Mouse (Mus musculus) midbrain, embryonic 13.5 days (tissue): ENCODE data around the gene Prr5l. TPM values are rescaled to one million over a fixed set of nuclear protein-coding genes. Genes with fewer than 3 reads are reported as not detected.
A peak's percentile ranks its signal among the peaks of the same experiment; 100 is the strongest.

Source experiments
- ATAC-seq: fragments of 200-750 bp; cut with Nextera tagmentation; 2 replicates; pipeline ENCODE4 v1.8.0; 2017; ENCODE audit warnings: mild to moderate bottlenecking, moderate TSS enrichment, moderate library complexity
- H3K27ac ChIP-seq: fragments of 300-500 bp; sonication (generic); 2 replicates; pipeline ENCODE4 v1.5.1; 2015; ENCODE audit warnings: inconsistent platforms, mild to moderate bottlenecking, moderate library complexity
- H3K27me3 ChIP-seq: fragments of 300-500 bp; sonication (generic); 2 replicates; pipeline ENCODE4 v1.6.1; 2015; ENCODE audit warnings: mild to moderate bottlenecking, inconsistent platforms
- H3K36me3 ChIP-seq: fragments of 300-500 bp; sonication (generic); 2 replicates; pipeline ENCODE4 v1.6.1; 2015; ENCODE audit warnings: mild to moderate bottlenecking, inconsistent platforms
- H3K4me1 ChIP-seq: fragments of 300-500 bp; sonication (generic); replicated peaks from 2 replicates; pipeline ENCODE4 v1.6.1; 2015; ENCODE audit warnings: inconsistent platforms
- H3K4me2 ChIP-seq: fragments of 300-500 bp; sonication (generic); replicated peaks from 2 replicates; pipeline ENCODE4 v1.6.1; 2015; ENCODE audit warnings: moderate library complexity, mild to moderate bottlenecking, inconsistent platforms
- H3K4me3 ChIP-seq: fragments of 300-500 bp; sonication (generic); replicated peaks from 2 replicates; pipeline ENCODE4 v1.5.1; 2015; ENCODE audit warnings: mild to moderate bottlenecking, inconsistent platforms
- H3K9ac ChIP-seq: fragments of 300-500 bp; sonication (generic); replicated peaks from 2 replicates; pipeline ENCODE4 v1.6.1; 2015; ENCODE audit warnings: mild to moderate bottlenecking, inconsistent platforms
- H3K9me3 ChIP-seq: fragments of 300-500 bp; sonication (generic); 2 replicates; pipeline ENCODE4 v1.6.1; 2016; ENCODE audit warnings: mild to moderate bottlenecking, inconsistent platforms
- WGBS: fragments of 180-500 bp; shearing (Covaris S2); methylation state at CpG from one replicate; pipeline ENCODE4 v1.1.7; 2015; 5-methylcytosine and 5-hydroxymethylcytosine counted together
- polyA plus RNA-seq: library from polyadenylated mRNA; unstranded; fragments of >200 nt; fragmentation: Nextera tagmentation; extraction: Ambion mirVana; gene quantifications from 2 replicates; pipeline ENCODE4 v1.2.1, GENCODE M21; 2015

Prr5l gene
- polyA plus RNA-seq, 1 experiment from 2014 or later: 9.3 TPM

- Histone ChIP-seq H3K9me3 (0 out of 2 replicates have a peak, but pooled peaks cover 6% of the 10 kb centered on the region), H3K4me3 (no peak overlapping the region), H3K9ac (peak overlapping the region; percentile 47; the same call in 1 of the 2 replicates), H3K27me3 (no peaks in the 10 kb centered on the region), H3K27ac (peak overlapping the region; percentile 56; the same call in 1 of the 2 replicates), H3K4me1 (peaks cover 26% of the 10 kb centered on the region), H3K36me3 (peaks cover 15% of the 10 kb centered on the region), H3K4me2 (peak overlapping the region; percentile 37)
- ATAC-seq: peak; percentile 59; the same call in 1 of the 2 replicates
- 44% methylated on average over 5 of the region's 5 CpGs for WGBS
Measured at GRCm38 (mm10) chr2:101906379-101906690, 23.5 kb upstream of the Prr5l start.

- ATAC-seq: peak; percentile 86
- peak overlapping the region; percentile 67 for H3K27ac ChIP-seq
- H3K4me3 ChIP-seq: peak overlapping the region; percentile 8; the same call in 1 of the 2 replicates
- peaks cover 18% of the 10 kb centered on the region for H3K36me3 ChIP-seq
- peak overlapping the region; percentile 37 for H3K4me2 ChIP-seq
- H3K9me3 ChIP-seq: 0 out of 2 replicates have a peak, but pooled peaks cover 6% of the 10 kb centered on the region
- peaks cover 26% of the 10 kb centered on the region for H3K4me1 ChIP-seq
- WGBS: 15% methylated on average over 21 of the region's 21 CpGs
- peak overlapping the region; percentile 47; the same call in 1 of the 2 replicates for H3K9ac ChIP-seq
- no peaks in the 10 kb centered on the region for H3K27me3 ChIP-seq
Measured at GRCm38 (mm10) chr2:101905534-101906378, 22.9 kb upstream of the Prr5l start.

- Histone ChIP-seq H3K9ac (no peak overlapping the region), H3K27ac (no peak overlapping the region), H3K4me2 (no peak overlapping the region), H3K36me3 (peaks cover 30% of the 10 kb centered on the region), H3K9me3 (no peaks in the 10 kb centered on the region), H3K4me1 (peaks cover 17% of the 10 kb centered on the region), H3K4me3 (no peak overlapping the region), H3K27me3 (no peaks in the 10 kb centered on the region)
- WGBS: 81% methylated on average over 4 of the region's 4 CpGs
- ATAC-seq: no peak
Measured at GRCm38 (mm10) chr2:101902196-101902595, 19.4 kb upstream of the Prr5l start.

GRCm38 (mm10) chr2:101896425-101897204 lies 13.8 kb upstream of the Prr5l start:
- no peak overlapping the region for H3K4me3 ChIP-seq
- no peak overlapping the region for H3K9ac ChIP-seq
- H3K36me3 ChIP-seq: peaks cover 46% of the 10 kb centered on the region
- 74% methylated on average over 10 of the region's 10 CpGs for WGBS
- H3K27ac ChIP-seq: no peak overlapping the region; the same call in 1 of the 2 replicates
- no peaks in the 10 kb centered on the region for H3K9me3 ChIP-seq
- H3K4me2 ChIP-seq: no peak overlapping the region
- ATAC-seq: no peak
- peaks cover 16% of the 10 kb centered on the region for H3K4me1 ChIP-seq
- H3K27me3 ChIP-seq: no peaks in the 10 kb centered on the region

GRCm38 (mm10) chr2:101894126-101894525 lies 11.3 kb upstream of the Prr5l start:
- Histone ChIP-seq H3K27me3 (no peaks in the 10 kb centered on the region), H3K36me3 (peaks cover 21% of the 10 kb centered on the region), H3K4me3 (no peak overlapping the region), H3K4me1 (peaks cover 21% of the 10 kb centered on the region), H3K9me3 (no peaks in the 10 kb centered on the region), H3K27ac (no peak overlapping the region), H3K4me2 (no peak overlapping the region), H3K9ac (no peak overlapping the region)
- 93% methylated on average over 3 of the region's 3 CpGs for WGBS
- ATAC-seq: no peak

- Histone ChIP-seq H3K9me3 (no peaks in the 10 kb centered on the region), H3K36me3 (peaks cover 9% of the 10 kb centered on the region), H3K4me2 (no peak overlapping the region), H3K4me1 (peaks cover 26% of the 10 kb centered on the region), H3K27me3 (no peaks in the 10 kb centered on the region), H3K9ac (no peak overlapping the region), H3K27ac (no peak overlapping the region), H3K4me3 (no peak overlapping the region)
- no peak for ATAC-seq
- 68% methylated on average over 7 of the region's 7 CpGs for WGBS
Measured at GRCm38 (mm10) chr2:101891143-101891542, 8.3 kb upstream of the Prr5l start.

GRCm38 (mm10) chr2:101888886-101889285 lies 6.1 kb upstream of the Prr5l start:
- no peaks in the 10 kb centered on the region for H3K36me3 ChIP-seq
- 98% methylated on average over 8 of the region's 8 CpGs for WGBS
- no peak overlapping the region for H3K4me2 ChIP-seq
- no peak overlapping the region for H3K9ac ChIP-seq
- no peak overlapping the region for H3K27ac ChIP-seq
- no peaks in the 10 kb centered on the region for H3K27me3 ChIP-seq
- no peak overlapping the region for H3K4me3 ChIP-seq
- H3K9me3 ChIP-seq: no peaks in the 10 kb centered on the region
- H3K4me1 ChIP-seq: peaks cover 23% of the 10 kb centered on the region
- no peak for ATAC-seq

- no peaks in the 10 kb centered on the region for H3K9me3 ChIP-seq
- H3K4me3 ChIP-seq: peak within 1 kb of the TSS; percentile 79
- 12% methylated on average over 22 of the region's 22 CpGs for WGBS
- H3K27ac ChIP-seq: peak within 1 kb of the TSS; percentile 60
- H3K4me1 ChIP-seq: peaks cover 23% of the 10 kb centered on the region
- ATAC-seq: peak; percentile 97
- H3K4me2 ChIP-seq: peak within 1 kb of the TSS; percentile 78
- H3K27me3 ChIP-seq: no peaks in the 10 kb centered on the region
- H3K36me3 ChIP-seq: no peaks in the 10 kb centered on the region
- H3K9ac ChIP-seq: peak within 1 kb of the TSS; percentile 82
Measured at GRCm38 (mm10) chr2:101885768-101886438, 3.1 kb upstream of the Prr5l start, which contains the start of gene Commd9. Gene Commd9, plus strand, starts transcription at chr2:101886247.

- Histone ChIP-seq H3K4me1 (peaks cover 18% of the 10 kb centered on the region), H3K27ac (no peak overlapping the region), H3K9me3 (no peaks in the 10 kb centered on the region), H3K9ac (no peak overlapping the region), H3K4me2 (no peak overlapping the region), H3K27me3 (no peaks in the 10 kb centered on the region), H3K4me3 (no peak overlapping the region), H3K36me3 (no peaks in the 10 kb centered on the region)
- WGBS: 97% methylated on average over 2 of the region's 2 CpGs
- no peak for ATAC-seq
Measured at GRCm38 (mm10) chr2:101884286-101884685, 1.5 kb upstream of the Prr5l start.

- H3K27me3 ChIP-seq: 0 out of 2 replicates have a peak, but pooled peaks cover 3% of the 10 kb centered on the region
- H3K27ac ChIP-seq: no peak overlapping the region
- H3K4me3 ChIP-seq: no peak overlapping the region
- 92% methylated on average over 9 of the region's 9 CpGs for WGBS
- H3K9ac ChIP-seq: no peak overlapping the region
- no peaks in the 10 kb centered on the region for H3K36me3 ChIP-seq
- ATAC-seq: no peak
- H3K9me3 ChIP-seq: no peaks in the 10 kb centered on the region
- H3K4me2 ChIP-seq: no peak overlapping the region
- peaks cover 2% of the 10 kb centered on the region for H3K4me1 ChIP-seq
Measured at GRCm38 (mm10) chr2:101881471-101882162, 1.2 kb downstream of the Prr5l start.

GRCm38 (mm10) chr2:101871179-101871578 lies 11.6 kb downstream of the Prr5l start:
- Histone ChIP-seq H3K27me3 (no peaks in the 10 kb centered on the region), H3K4me1 (no peaks in the 10 kb centered on the region), H3K36me3 (no peaks in the 10 kb centered on the region), H3K9me3 (no peaks in the 10 kb centered on the region), H3K9ac (no peak overlapping the region), H3K4me2 (no peak overlapping the region), H3K27ac (no peak overlapping the region), H3K4me3 (no peak overlapping the region)
- ATAC-seq: no peak
- WGBS: 31% methylated on average over 14 of the region's 14 CpGs
